Mouse (Mus musculus) neural tube, embryonic 15.5 days (tissue): ENCODE measurements at regions not wholly inside any gene's neighbourhood (a gene's known extent, or its start where the extent isn't known, plus 50 kb on each side); places are given as distances from the start of the nearest gene placed in this dataset.

Experiments used
- ATAC-seq: fragments of 200-750 bp; cut with Nextera tagmentation; 2 replicates; pipeline ENCODE4 v1.8.0; 2017; ENCODE audit warnings: mild to moderate bottlenecking, moderate TSS enrichment, moderate library complexity; ENCODE audit not compliant: low FRiP score
- H3K27ac ChIP-seq: fragments of 300-500 bp; sonication (generic); replicated peaks from 2 replicates; pipeline ENCODE4 v1.5.1; 2015; ENCODE audit warnings: mild to moderate bottlenecking, inconsistent platforms
- H3K27me3 ChIP-seq: fragments of 300-500 bp; sonication (generic); replicated peaks from 2 replicates; pipeline ENCODE4 v1.6.1; 2015; ENCODE audit warnings: inconsistent platforms
- H3K36me3 ChIP-seq: fragments of 300-500 bp; sonication (generic); 2 replicates; pipeline ENCODE4 v1.6.1; 2015; ENCODE audit warnings: inconsistent platforms
- H3K4me1 ChIP-seq: fragments of 300-500 bp; sonication (generic); 2 replicates; pipeline ENCODE4 v1.6.1; 2015; ENCODE audit warnings: inconsistent platforms
- H3K4me2 ChIP-seq: fragments of 300-500 bp; sonication (generic); 2 replicates; pipeline ENCODE4 v1.6.1; 2015; ENCODE audit warnings: inconsistent platforms, mild to moderate bottlenecking, moderate library complexity
- H3K4me3 ChIP-seq: fragments of 300-500 bp; sonication (generic); replicated peaks from 2 replicates; pipeline ENCODE4 v1.5.1; 2015; ENCODE audit warnings: mild to moderate bottlenecking, inconsistent platforms
- H3K9ac ChIP-seq: fragments of 300-500 bp; sonication (generic); replicated peaks from 2 replicates; pipeline ENCODE4 v1.6.1; 2015; ENCODE audit warnings: mild to moderate bottlenecking, inconsistent platforms
- H3K9me3 ChIP-seq: fragments of 300-500 bp; sonication (generic); replicated peaks from 2 replicates; pipeline ENCODE4 v1.6.1; 2016; ENCODE audit warnings: inconsistent platforms
- WGBS: fragments of 180-500 bp; shearing (Covaris S2); methylation state at CpG from one replicate; pipeline ENCODE4 v1.1.7; 2015; ENCODE audit warnings: mixed read lengths; 5-methylcytosine and 5-hydroxymethylcytosine counted together

DNA sequence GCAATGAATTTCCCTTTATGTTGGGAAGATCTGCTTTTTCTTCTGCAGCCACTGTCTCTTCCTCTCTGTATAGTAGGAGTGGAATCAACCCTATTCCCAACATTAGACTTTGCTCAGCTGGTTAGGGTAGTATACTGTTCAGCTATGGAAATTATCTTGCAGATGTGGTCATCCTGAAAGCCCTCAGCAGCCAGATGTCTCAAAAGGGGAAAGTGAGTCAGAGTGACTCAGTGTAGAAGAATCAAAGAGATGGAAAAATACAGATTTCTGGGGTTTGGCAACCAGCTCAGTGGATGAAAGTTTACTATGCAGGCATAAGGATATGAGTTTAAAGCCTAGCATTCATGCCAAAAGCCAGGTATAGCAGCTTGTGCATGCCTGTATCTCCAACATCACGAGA lies 300.9 kb upstream of the Nmur2 start:
- Histone ChIP-seq H3K4me3 (no peak overlapping the region), H3K4me1 (no peaks in the 10 kb centered on the region), H3K9ac (no peak overlapping the region), H3K27ac (no peak overlapping the region), H3K27me3 (no peaks in the 10 kb centered on the region), H3K36me3 (no peaks in the 10 kb centered on the region), H3K9me3 (no peaks in the 10 kb centered on the region), H3K4me2 (no peak overlapping the region)
- ATAC-seq = no peak
- WGBS = 67% methylated on average over 1 of the region's 1 CpGs

- Histone ChIP-seq H3K4me3 (no peak overlapping the region), H3K27ac (no peak overlapping the region), H3K9ac (no peak overlapping the region), H3K9me3 (no peaks in the 10 kb centered on the region), H3K27me3 (no peaks in the 10 kb centered on the region), H3K4me2 (no peak overlapping the region), H3K36me3 (no peaks in the 10 kb centered on the region), H3K4me1 (no peaks in the 10 kb centered on the region)
- ATAC-seq = no peak
- 69% methylated on average over 2 of the region's 2 CpGs for WGBS
These were observed 300.2 kb upstream of the Nmur2 start for GRCm38 (mm10) chr11:56341040-56341439.

DNA sequence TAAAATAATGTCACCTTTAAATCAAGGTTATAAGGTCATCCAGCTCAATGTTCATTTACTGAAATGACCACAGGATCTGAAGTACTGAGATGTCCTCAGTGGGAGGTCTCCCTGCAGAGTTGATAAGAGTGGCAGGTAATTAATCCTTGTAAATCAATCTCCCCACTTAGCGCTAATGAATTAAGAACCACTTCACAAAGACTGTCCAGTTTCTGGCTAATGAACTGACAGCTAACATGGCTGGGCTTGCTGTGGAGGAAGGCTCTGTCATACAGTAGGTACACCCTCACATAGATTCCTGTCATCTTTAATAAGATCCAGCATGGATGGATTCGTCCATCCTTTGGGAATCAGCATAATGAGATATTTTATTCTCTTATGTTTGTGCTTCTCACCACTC lies 297.7 kb upstream of the Nmur2 start:
- ATAC-seq = no peak
- no peak overlapping the region for H3K4me3 ChIP-seq
- H3K9me3 ChIP-seq = no peaks in the 10 kb centered on the region
- no peaks in the 10 kb centered on the region for H3K4me1 ChIP-seq
- H3K27me3 ChIP-seq = no peaks in the 10 kb centered on the region
- H3K36me3 ChIP-seq = no peaks in the 10 kb centered on the region
- H3K27ac ChIP-seq = no peak overlapping the region
- WGBS = 82% methylated on average over 2 of the region's 2 CpGs
- no peak overlapping the region for H3K9ac ChIP-seq
- no peak overlapping the region for H3K4me2 ChIP-seq

GRCm38 (mm10) chr11:56335937-56336336 lies 295.1 kb upstream of the Nmur2 start:
- Histone ChIP-seq H3K36me3 (no peaks in the 10 kb centered on the region), H3K27me3 (no peaks in the 10 kb centered on the region), H3K4me3 (no peak overlapping the region), H3K4me1 (no peaks in the 10 kb centered on the region), H3K9me3 (no peaks in the 10 kb centered on the region), H3K4me2 (no peak overlapping the region), H3K9ac (no peak overlapping the region), H3K27ac (no peak overlapping the region)
- ATAC-seq = no peak

- H3K27me3 ChIP-seq = no peaks in the 10 kb centered on the region
- H3K36me3 ChIP-seq = no peaks in the 10 kb centered on the region
- no peaks in the 10 kb centered on the region for H3K4me1 ChIP-seq
- no peak overlapping the region for H3K4me3 ChIP-seq
- no peak overlapping the region for H3K4me2 ChIP-seq
- WGBS = 95% methylated on average over 3 of the region's 3 CpGs
- no peak overlapping the region for H3K27ac ChIP-seq
- no peaks in the 10 kb centered on the region for H3K9me3 ChIP-seq
- H3K9ac ChIP-seq = no peak overlapping the region
- no peak for ATAC-seq
These were observed 279.5 kb upstream of the Nmur2 start for GRCm38 (mm10) chr11:56320293-56320692.

- Histone ChIP-seq H3K27ac (no peak overlapping the region), H3K9me3 (no peaks in the 10 kb centered on the region), H3K27me3 (no peaks in the 10 kb centered on the region), H3K4me3 (no peak overlapping the region), H3K36me3 (no peaks in the 10 kb centered on the region), H3K9ac (no peak overlapping the region), H3K4me2 (no peak overlapping the region), H3K4me1 (no peaks in the 10 kb centered on the region)
- 82% methylated on average over 5 of the region's 5 CpGs for WGBS
- ATAC-seq = no peak
These were observed 274.6 kb upstream of the Nmur2 start for GRCm38 (mm10) chr11:56315221-56315987.

DNA sequence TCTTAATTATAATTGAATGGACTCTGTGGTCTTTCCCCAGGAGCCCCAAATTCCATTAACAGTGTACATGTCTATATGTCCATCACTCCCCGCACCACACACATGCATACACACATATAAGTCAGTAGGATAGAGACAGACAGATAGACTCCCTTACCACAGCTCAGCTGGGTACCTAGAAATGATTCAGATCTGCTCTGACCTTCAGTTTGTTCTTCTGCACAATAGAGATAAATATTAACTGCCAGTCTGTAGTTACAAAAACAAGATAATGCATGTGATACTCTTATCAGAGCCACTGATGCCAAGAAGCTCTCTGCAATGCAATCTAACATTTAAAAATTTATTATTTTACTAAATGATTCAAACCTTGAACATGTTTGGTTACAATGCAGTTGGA lies 268.7 kb upstream of the Nmur2 start:
- Histone ChIP-seq H3K4me3 (no peak overlapping the region), H3K27me3 (no peaks in the 10 kb centered on the region), H3K4me1 (no peaks in the 10 kb centered on the region), H3K4me2 (no peak overlapping the region), H3K9ac (no peak overlapping the region), H3K36me3 (no peaks in the 10 kb centered on the region), H3K27ac (no peak overlapping the region), H3K9me3 (no peaks in the 10 kb centered on the region)
- no peak for ATAC-seq
- 93% methylated on average over 1 of the region's 1 CpGs for WGBS

DNA sequence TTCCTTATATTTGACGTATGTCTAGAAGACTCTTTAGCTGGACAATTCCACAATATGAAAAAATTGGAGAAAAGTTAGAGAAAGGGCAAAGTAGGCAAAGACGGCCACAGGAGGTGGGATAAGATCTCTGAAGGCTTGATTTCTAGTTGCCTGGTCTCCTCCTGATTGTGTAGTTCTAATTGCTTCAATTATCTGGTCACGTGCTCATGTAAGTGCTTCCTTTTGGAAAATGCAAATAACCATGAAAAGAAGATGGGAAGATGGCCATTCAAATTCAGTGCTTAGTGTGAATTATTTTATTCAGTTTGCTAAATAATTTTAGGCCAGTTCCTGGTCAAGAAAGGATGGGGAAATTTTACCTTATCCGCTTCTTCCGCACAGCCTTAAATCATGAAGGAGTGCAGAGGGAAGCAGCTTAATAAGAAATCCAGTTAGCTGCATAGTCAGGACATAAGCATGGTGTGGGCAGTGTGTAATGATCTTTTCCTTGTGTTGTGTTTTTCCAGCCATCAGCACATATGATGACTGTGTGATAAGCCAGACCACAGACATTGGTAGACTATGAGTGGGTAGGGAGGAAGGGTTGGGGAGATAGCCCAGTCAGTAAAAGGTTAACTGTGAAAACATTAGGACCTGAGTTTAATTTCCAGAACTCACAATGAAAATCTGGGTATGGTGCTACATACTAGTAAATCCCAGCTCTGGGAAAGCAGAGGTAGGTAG lies 267.7 kb upstream of the Nmur2 start:
- WGBS = 86% methylated on average over 5 of the region's 5 CpGs
- no peak for ATAC-seq

DNA sequence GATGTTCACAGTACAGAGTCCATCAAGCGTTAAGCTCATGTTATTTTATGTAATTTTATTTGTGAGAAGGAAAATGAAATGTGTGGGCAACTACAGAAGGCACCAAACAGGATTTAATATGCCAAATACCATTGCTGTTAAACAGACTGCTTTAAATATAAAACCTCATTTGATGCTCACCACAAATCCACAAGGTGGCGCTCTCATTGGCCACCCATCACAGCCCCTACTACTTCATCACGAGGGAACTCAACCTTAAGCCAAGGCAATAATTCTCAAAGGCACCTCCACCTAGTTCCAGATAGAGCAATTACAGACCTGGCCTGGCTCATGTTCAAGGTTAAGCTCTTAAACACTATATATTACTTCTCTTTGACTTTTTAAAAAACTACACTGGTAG lies 266.2 kb upstream of the Nmur2 start:
- ATAC-seq = no peak
- H3K4me3 ChIP-seq = no peak overlapping the region

More for the DNA sequence above, 267.7 kb upstream of the Nmur2 start:
- H3K36me3 ChIP-seq = no peaks in the 10 kb centered on the region
- no peak overlapping the region for H3K4me2 ChIP-seq
- no peak overlapping the region for H3K27ac ChIP-seq
- H3K9ac ChIP-seq = no peak overlapping the region
- no peaks in the 10 kb centered on the region for H3K4me1 ChIP-seq
- no peaks in the 10 kb centered on the region for H3K27me3 ChIP-seq
- H3K4me3 ChIP-seq = no peak overlapping the region
- H3K9me3 ChIP-seq = no peaks in the 10 kb centered on the region

DNA sequence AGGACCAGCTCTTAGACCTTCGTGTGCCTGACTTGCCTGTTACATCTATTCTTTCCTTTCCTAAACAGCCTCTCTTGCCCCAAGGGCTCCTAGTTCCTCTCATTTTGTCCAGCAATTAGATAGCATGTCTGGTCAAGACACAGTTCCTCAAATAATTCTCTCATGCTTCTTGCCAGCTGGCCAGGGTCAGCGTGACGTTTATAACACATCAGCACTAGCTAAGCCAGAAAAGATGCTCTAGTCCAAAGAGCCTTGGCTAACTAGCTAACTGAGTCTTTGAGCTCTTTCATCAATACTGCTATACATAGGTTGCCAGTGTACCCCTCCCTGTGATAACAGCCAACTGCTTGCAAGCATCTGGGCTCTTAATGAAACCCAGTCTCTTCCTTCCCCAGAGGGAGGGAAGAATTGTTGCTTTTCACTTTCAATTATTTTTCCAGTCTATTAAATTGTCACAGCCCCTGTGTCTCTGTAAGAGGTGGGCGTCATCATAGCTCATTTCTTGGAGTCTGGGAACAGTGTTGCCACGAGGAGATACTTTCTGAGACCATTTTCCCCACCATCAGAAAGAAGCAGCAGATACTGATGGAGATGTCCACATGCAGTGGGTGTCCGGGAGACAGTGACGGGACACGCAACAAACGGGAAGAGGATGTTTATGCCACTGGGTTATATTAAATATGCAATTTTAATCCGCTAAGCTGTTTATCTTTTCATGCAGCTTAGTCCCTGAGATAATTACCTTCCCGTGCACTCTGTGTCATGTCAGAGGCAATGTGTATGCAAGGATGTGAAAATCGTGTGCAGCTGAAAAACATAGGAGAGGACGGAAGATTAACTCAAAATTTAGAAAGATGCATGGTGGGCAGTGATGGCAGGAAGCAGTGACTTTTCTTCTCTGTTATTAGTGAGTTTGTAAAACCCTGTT lies 250.1 kb upstream of the Nmur2 start:
- no peaks in the 10 kb centered on the region for H3K9me3 ChIP-seq
- no peaks in the 10 kb centered on the region for H3K27me3 ChIP-seq
- no peak overlapping the region for H3K4me3 ChIP-seq
- H3K36me3 ChIP-seq = no peaks in the 10 kb centered on the region
- peaks cover 6% of the 10 kb centered on the region for H3K4me1 ChIP-seq
- no peak overlapping the region for H3K4me2 ChIP-seq
- 53% methylated on average over 13 of the region's 13 CpGs for WGBS
- 0 out of 2 replicates have a peak overlapping the region, but pooled peaks have one; percentile 18 for H3K27ac ChIP-seq
- ATAC-seq = no peak
- no peak overlapping the region for H3K9ac ChIP-seq

More for the DNA sequence above, 266.2 kb upstream of the Nmur2 start:
- Histone ChIP-seq H3K9me3 (no peaks in the 10 kb centered on the region), H3K4me2 (no peak overlapping the region), H3K36me3 (no peaks in the 10 kb centered on the region), H3K4me1 (no peaks in the 10 kb centered on the region), H3K27ac (no peak overlapping the region), H3K27me3 (no peaks in the 10 kb centered on the region), H3K9ac (no peak overlapping the region)
- WGBS = 31% methylated on average over 3 of the region's 3 CpGs

- 95% methylated on average over 2 of the region's 2 CpGs for WGBS
- Histone ChIP-seq H3K27me3 (no peaks in the 10 kb centered on the region), H3K4me1 (peaks cover 3% of the 10 kb centered on the region), H3K36me3 (no peaks in the 10 kb centered on the region), H3K27ac (no peak overlapping the region), H3K4me2 (no peak overlapping the region), H3K9me3 (no peaks in the 10 kb centered on the region), H3K9ac (no peak overlapping the region), H3K4me3 (no peak overlapping the region)
- no peak for ATAC-seq
These were observed 244.9 kb upstream of the Nmur2 start for GRCm38 (mm10) chr11:56285575-56286260.
